Mouse (Mus musculus): ENCODE results near the gene A4gnt. TPM values are rescaled to one million over a fixed set of nuclear protein-coding genes. Genes with fewer than 3 reads are reported as not detected.

Gene A4gnt
- polyA plus RNA-seq, 1 experiment from 2014 or later = 0.51 TPM

GRCm38 (mm10) chr9:99620196-99620595 lies 7.9 kb downstream of the A4gnt start:
- no peak overlapping the region for H3K4me2 ChIP-seq
- no peak overlapping the region for H3K27ac ChIP-seq
- H3K4me3 ChIP-seq (replicated peaks) = no peak overlapping the region
- H3K36me3 ChIP-seq = no peaks in the 10 kb centered on the region
- no peaks in the 10 kb centered on the region for H3K4me1 ChIP-seq
- no peaks in the 10 kb centered on the region for H3K27me3 ChIP-seq
- no peak for ATAC-seq (replicated peaks; ENCODE audit: low FRiP score)
- no peaks in the 10 kb centered on the region for H3K9me3 ChIP-seq (replicated peaks)
- no peak overlapping the region for H3K9ac ChIP-seq
- 84% methylated on average over 11 of the region's 11 CpGs for WGBS

- Histone ChIP-seq H3K36me3 (no peaks in the 10 kb centered on the region), H3K9me3 (replicated peaks) (no peaks in the 10 kb centered on the region), H3K4me3 (replicated peaks) (no peak overlapping the region), H3K4me1 (no peaks in the 10 kb centered on the region), H3K4me2 (no peak overlapping the region), H3K27me3 (no peaks in the 10 kb centered on the region), H3K27ac (no peak overlapping the region), H3K9ac (no peak overlapping the region)
- 87% methylated on average over 1 of the region's 1 CpGs for WGBS
- ATAC-seq (replicated peaks; ENCODE audit: low FRiP score) = no peak
Observed at GRCm38 (mm10) chr9:99622034-99622433, 9.7 kb downstream of the A4gnt start.

DNA sequence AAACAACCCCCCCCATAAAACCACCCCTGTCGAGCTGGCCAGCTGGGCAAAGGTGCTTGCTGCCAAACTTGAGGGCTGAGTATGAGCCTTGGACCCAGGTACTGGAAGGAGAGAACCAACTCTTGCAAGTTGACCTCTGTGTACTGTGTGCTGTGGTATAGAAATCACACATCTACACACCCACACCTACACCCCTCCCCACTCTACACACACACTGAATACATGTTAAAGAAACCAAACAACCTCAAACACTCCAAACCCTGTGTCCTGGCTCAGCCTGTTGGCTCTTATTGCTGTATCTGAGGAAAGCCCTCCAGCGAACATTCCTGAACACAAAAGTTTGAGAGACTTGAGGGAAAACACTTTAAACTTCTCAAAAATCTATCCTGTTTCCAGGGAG lies 10.7 kb downstream of the A4gnt start:
- Histone ChIP-seq H3K27ac (no peak overlapping the region), H3K4me2 (no peak overlapping the region), H3K4me1 (no peaks in the 10 kb centered on the region), H3K9me3 (replicated peaks) (no peaks in the 10 kb centered on the region), H3K36me3 (no peaks in the 10 kb centered on the region), H3K9ac (no peak overlapping the region), H3K27me3 (no peaks in the 10 kb centered on the region), H3K4me3 (replicated peaks) (no peak overlapping the region)
- ATAC-seq (replicated peaks; ENCODE audit: low FRiP score) = no peak
- 39% methylated on average over 2 of the region's 2 CpGs for WGBS

DNA sequence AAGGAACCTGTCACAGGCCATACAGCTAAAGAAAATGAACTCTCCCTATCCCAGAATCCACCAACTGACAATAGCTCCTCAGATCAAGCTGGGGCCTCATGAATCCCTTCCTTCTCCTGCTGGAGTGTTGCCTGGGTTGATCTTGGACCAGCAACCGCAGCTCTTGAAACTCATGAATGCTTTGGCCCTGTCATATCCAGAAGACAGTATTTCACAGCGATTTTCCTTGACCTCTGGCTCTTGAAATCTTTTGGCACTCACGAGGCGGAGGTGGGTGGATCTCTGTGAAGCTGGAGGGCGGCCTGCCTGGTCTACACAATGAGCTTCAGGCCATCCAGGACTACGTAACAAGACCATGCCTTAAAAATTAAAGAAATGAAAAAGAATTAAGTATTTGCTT lies 11.8 kb downstream of the A4gnt start:
- no peak overlapping the region for H3K27ac ChIP-seq
- no peak overlapping the region for H3K9ac ChIP-seq
- WGBS = 72% methylated on average over 6 of the region's 6 CpGs
- no peaks in the 10 kb centered on the region for H3K9me3 ChIP-seq (replicated peaks)
- H3K4me3 ChIP-seq (replicated peaks) = no peak overlapping the region
- H3K27me3 ChIP-seq = no peaks in the 10 kb centered on the region
- H3K4me2 ChIP-seq = no peak overlapping the region
- ATAC-seq (replicated peaks; ENCODE audit: low FRiP score) = no peak
- H3K36me3 ChIP-seq = no peaks in the 10 kb centered on the region
- H3K4me1 ChIP-seq = peaks cover 6% of the 10 kb centered on the region

DNA sequence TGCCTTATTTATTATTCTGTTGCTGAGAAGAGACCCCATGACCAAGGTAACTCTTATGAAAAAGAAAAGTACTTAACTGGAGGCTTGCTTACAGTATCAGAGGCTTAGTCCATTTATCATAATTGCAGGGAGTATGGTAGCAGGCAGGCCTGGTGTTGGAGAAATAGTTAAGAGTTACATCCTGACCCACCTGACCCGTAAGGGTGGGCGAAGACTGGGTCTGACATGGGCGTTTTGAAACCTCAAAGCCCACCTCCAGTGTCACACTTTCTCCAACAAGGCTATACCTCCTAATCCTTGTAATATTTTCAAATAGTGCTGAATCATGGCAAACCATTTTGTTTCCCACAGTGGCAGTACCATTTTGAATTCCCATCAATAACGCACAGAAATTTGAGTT lies 16.3 kb downstream of the A4gnt start:
- H3K27me3 ChIP-seq = no peaks in the 10 kb centered on the region
- peaks cover 6% of the 10 kb centered on the region for H3K36me3 ChIP-seq
- H3K4me2 ChIP-seq = peak overlapping the region; percentile 82
- H3K27ac ChIP-seq = peak overlapping the region; percentile 96
- H3K4me3 ChIP-seq (replicated peaks) = peak overlapping the region; percentile 67; the same call in 1 of the 2 replicates
- peaks cover 32% of the 10 kb centered on the region for H3K4me1 ChIP-seq
- H3K9me3 ChIP-seq (replicated peaks) = no peaks in the 10 kb centered on the region
- WGBS = 71% methylated on average over 4 of the region's 4 CpGs
- H3K9ac ChIP-seq = no peak overlapping the region
- no peak for ATAC-seq (replicated peaks; ENCODE audit: low FRiP score)

- H3K4me1 ChIP-seq = peaks cover 32% of the 10 kb centered on the region
- H3K4me3 ChIP-seq (replicated peaks) = peak within 1 kb of the TSS; percentile 67
- H3K27me3 ChIP-seq = no peaks in the 10 kb centered on the region
- WGBS = under 1% methylated on average over 44 of the region's 44 CpGs
- ATAC-seq (replicated peaks; ENCODE audit: low FRiP score) = peak; percentile 91
- peak within 1 kb of the TSS; percentile 96 for H3K27ac ChIP-seq
- peaks cover 13% of the 10 kb centered on the region for H3K36me3 ChIP-seq
- H3K9me3 ChIP-seq (replicated peaks) = no peaks in the 10 kb centered on the region
- peak within 1 kb of the TSS; percentile 64 for H3K9ac ChIP-seq
- H3K4me2 ChIP-seq = peak within 1 kb of the TSS; percentile 82
Observed at GRCm38 (mm10) chr9:99629281-99630011, 17.1 kb downstream of the A4gnt start, which contains the start of gene Dzip1l. Gene Dzip1l (plus strand): TSS chr9:99629496.

DNA sequence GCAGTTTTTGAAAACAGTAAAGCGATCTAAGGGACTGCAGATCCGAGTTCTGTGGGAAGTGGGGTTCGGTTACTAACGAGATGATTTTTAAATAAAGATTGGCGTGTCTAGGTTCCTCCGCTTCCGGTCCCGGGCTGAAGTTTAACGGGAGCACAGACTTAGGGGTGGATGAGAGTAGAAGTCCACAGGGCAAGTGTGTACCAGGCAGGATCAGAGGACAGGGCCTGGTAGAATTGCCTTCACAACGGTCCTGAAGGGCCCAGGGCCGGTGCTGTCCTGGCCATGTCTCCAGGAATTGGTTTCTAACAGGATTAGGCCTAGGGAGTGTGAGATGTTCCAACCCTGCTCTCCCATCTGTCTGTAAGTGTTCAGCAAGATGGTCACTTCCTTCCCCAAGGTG lies 17.8 kb downstream of the A4gnt start:
- H3K36me3 ChIP-seq = peaks cover 20% of the 10 kb centered on the region
- H3K27me3 ChIP-seq = no peaks in the 10 kb centered on the region
- peaks cover 32% of the 10 kb centered on the region for H3K4me1 ChIP-seq
- ATAC-seq (replicated peaks; ENCODE audit: low FRiP score) = peak; percentile 41
- peak overlapping the region; percentile 67 for H3K4me3 ChIP-seq (replicated peaks)
- no peaks in the 10 kb centered on the region for H3K9me3 ChIP-seq (replicated peaks)
- H3K27ac ChIP-seq = peak overlapping the region; percentile 96
- H3K9ac ChIP-seq = peak overlapping the region; percentile 64
- 1% methylated on average over 11 of the region's 11 CpGs for WGBS
- H3K4me2 ChIP-seq = peak overlapping the region; percentile 82

DNA sequence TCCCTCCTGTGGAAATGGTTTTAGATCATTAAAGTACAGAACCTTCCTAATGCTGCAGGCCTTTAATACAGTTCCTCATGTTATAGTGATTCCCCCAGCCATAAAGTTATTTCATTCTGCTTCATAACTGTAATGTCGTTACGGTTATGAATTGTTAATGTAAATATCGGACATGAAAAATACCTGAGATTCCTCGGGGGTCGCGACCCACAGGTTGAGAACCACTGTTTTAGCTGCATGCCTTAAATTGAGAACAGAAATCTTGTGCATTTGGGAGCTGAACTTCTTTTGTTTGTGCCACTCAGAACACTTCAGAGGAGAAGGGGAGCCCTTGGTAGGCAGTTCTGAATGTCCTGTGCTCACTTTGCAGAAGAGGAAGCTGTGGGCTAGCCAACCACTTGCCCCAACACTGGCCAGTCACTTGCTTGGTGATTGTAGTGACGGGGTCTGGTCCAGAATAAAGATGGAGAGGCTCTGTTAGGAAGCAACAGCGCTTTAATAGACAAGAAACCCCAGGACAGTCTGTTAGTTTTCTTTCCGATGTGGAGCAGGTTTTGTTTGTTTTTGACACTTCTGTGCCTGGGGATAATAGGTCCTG lies 18.3 kb downstream of the A4gnt start:
- H3K36me3 ChIP-seq = peaks cover 25% of the 10 kb centered on the region
- H3K4me3 ChIP-seq (replicated peaks) = peak overlapping the region; percentile 67
- H3K4me2 ChIP-seq = peak overlapping the region; percentile 82
- H3K9me3 ChIP-seq (replicated peaks) = no peaks in the 10 kb centered on the region
- H3K9ac ChIP-seq = peak overlapping the region; percentile 64
- 48% methylated on average over 9 of the region's 9 CpGs for WGBS
- H3K4me1 ChIP-seq = peaks cover 32% of the 10 kb centered on the region
- ATAC-seq (replicated peaks; ENCODE audit: low FRiP score) = no peak
- no peaks in the 10 kb centered on the region for H3K27me3 ChIP-seq
- peak overlapping the region; percentile 96 for H3K27ac ChIP-seq

DNA sequence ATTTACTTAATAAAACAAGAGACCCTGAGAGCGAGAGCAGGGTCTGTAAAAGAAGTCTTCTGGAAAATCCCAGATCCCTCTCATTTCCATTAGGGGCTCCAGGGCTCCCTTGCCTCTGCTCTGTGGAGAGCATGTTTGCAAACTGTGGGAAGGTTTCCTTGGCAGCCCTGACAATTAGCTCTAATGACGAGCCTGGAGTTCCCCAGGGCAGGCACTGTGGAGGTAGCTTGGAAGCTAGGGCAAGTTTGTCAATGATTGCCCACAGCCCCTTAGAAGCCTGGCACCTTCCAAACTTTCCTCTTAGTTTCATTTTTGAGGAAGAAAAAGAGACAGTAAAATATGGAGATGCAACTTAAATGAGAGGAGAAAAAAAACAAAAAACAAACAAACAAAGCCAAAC lies 19.5 kb downstream of the A4gnt start:
- Histone ChIP-seq H3K9ac (0 out of 2 replicates have a peak overlapping the region, but pooled peaks have one; percentile 11), H3K4me1 (peaks cover 32% of the 10 kb centered on the region), H3K4me2 (peak overlapping the region; percentile 82), H3K27ac (peak overlapping the region; percentile 74), H3K4me3 (replicated peaks) (peak overlapping the region; percentile 67), H3K36me3 (peaks cover 35% of the 10 kb centered on the region), H3K9me3 (replicated peaks) (no peaks in the 10 kb centered on the region), H3K27me3 (no peaks in the 10 kb centered on the region)
- 41% methylated on average over 2 of the region's 2 CpGs for WGBS
- 0 out of 2 replicates have a peak, but pooled peaks have one; percentile 34 for ATAC-seq (replicated peaks; ENCODE audit: low FRiP score)

GRCm38 (mm10) chr9:99632264-99632663 lies 20.0 kb downstream of the A4gnt start:
- peaks cover 40% of the 10 kb centered on the region for H3K36me3 ChIP-seq
- no peaks in the 10 kb centered on the region for H3K27me3 ChIP-seq
- H3K27ac ChIP-seq = peak overlapping the region; percentile 74
- no peaks in the 10 kb centered on the region for H3K9me3 ChIP-seq (replicated peaks)
- H3K4me1 ChIP-seq = peaks cover 32% of the 10 kb centered on the region
- no peak for ATAC-seq (replicated peaks; ENCODE audit: low FRiP score)
- WGBS = 67% methylated on average over 8 of the region's 8 CpGs
- H3K4me2 ChIP-seq = peak overlapping the region; percentile 82
- H3K9ac ChIP-seq = no peak overlapping the region
- peak overlapping the region; percentile 67 for H3K4me3 ChIP-seq (replicated peaks)

DNA sequence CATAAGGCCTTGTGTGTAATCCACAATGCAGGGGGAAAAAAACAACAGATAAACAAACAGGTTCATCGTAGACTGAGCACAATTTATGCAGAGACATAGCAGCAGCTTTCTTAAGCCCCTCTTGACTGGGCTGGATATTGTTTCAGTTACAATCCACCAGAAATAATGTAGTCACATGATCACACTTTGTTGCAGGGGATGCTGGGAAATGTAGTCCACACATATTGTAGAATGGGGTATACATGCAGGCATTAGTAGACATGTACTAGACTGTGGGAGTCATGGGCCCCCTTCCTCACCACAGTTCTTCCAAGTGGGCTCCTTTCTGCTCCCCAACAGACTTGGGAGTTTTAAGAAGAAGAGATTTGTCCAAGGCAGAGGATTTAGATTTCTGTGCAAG lies 24.5 kb downstream of the A4gnt start:
- no peak for ATAC-seq (replicated peaks; ENCODE audit: low FRiP score)
- 88% methylated on average over 1 of the region's 1 CpGs for WGBS

DNA sequence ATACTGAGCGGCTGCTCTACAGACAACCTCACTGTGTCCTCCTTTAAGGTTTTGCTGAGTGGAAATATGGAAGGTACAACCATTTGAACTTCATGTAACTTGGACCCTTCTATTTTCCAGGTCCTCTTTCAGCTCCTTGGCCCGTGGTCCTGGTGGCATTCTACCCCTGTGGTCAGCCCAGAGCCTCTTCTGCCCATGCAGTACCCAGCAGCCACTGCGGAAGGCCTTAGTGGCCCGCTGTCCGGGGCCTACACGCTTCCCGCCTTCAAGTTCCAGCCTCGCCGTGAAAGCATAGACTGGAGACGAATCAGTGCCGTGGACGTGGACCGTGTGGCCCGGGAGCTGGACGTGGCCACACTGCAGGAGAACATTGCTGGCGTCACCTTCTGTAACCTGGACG lies 24.9 kb downstream of the A4gnt start:
- Histone ChIP-seq H3K9ac (no peak overlapping the region), H3K9me3 (replicated peaks) (no peaks in the 10 kb centered on the region), H3K27ac (no peak overlapping the region), H3K4me1 (peaks cover 5% of the 10 kb centered on the region), H3K27me3 (no peaks in the 10 kb centered on the region), H3K4me3 (replicated peaks) (no peak overlapping the region), H3K36me3 (peaks cover 82% of the 10 kb centered on the region), H3K4me2 (no peak overlapping the region)
- ATAC-seq (replicated peaks; ENCODE audit: low FRiP score) = 0 out of 2 replicates have a peak, but pooled peaks have one; percentile 4
- WGBS = 97% methylated on average over 17 of the region's 17 CpGs

More for the DNA sequence above, 24.5 kb downstream of the A4gnt start:
- peaks cover 9% of the 10 kb centered on the region for H3K4me1 ChIP-seq
- no peaks in the 10 kb centered on the region for H3K27me3 ChIP-seq
- H3K9me3 ChIP-seq (replicated peaks) = no peaks in the 10 kb centered on the region
- H3K9ac ChIP-seq = no peak overlapping the region
- no peak overlapping the region for H3K4me3 ChIP-seq (replicated peaks)
- peaks cover 77% of the 10 kb centered on the region for H3K36me3 ChIP-seq
- H3K4me2 ChIP-seq = no peak overlapping the region
- H3K27ac ChIP-seq = no peak overlapping the region

Measured in kidney, embryonic 15.5 days (tissue).